Mouse (Mus musculus) gastrocnemius, adult 18-20 months (tissue): ENCODE measurements around the gene L3mbtl4. TPM values are rescaled to one million over a fixed set of nuclear protein-coding genes. Genes with fewer than 3 reads are reported as not detected.

Experiments
- DNase-seq: peaks from one replicate; pipeline ENCODE4 v3.0.0; 2021; ENCODE audit warnings: low spot score
- total RNA-seq, 2 experiments: library from RNA; stranded (reverse); gene quantifications; 2 replicates each; pipeline ENCODE4 v1.2.3; 2021

The L3mbtl4 gene
- total RNA-seq, 2 experiments from 2014 or later = 0.09 TPM

DNA sequence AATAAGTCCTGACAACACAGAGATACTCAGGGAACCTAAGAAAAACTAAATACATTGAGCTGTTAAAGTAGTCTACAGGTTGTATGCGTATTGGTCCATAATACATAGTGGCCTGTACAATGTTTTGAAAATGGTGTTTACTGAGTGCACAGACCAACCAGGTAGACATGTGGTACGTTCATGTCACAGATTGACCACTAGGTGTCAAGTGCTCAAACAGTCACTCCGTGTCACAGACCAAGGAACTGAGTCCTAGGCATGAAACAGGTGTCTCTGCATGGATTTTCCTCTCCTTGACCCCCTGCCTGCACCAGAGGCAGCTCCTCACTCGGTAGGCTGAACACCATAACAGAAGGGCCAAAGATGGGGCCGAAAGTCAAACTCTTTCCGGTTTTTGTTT, 366.6 kb downstream of the L3mbtl4 start:
- no peak for DNase-seq

DNA sequence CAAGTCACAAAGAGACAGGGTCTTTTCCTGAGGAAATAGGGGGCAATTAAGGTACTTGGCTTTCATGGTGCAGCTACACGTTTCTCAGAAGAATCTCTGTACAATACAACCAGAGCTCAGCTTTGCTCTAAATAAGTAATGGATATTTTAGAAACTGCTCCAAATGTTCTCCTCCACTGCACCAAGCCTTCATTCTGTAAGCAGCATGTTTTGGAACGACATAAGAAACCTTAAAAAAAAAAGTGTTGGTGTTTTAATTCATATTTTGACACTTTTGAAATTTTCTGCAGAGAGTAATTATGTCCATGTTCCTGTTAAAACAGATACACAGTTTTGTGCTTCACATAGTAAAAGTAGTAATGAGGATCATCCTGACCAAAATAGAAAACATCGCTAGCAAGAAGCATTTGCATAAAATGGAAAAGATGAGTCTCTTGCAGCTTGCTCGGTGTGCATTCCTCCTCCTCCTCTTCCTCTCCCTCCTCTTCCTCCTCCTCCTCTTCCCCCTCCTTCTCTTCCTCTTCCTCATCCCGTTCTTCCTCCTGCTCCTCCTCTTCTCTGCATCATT, 369.0 kb downstream of the L3mbtl4 start:
- no peak for DNase-seq

DNA sequence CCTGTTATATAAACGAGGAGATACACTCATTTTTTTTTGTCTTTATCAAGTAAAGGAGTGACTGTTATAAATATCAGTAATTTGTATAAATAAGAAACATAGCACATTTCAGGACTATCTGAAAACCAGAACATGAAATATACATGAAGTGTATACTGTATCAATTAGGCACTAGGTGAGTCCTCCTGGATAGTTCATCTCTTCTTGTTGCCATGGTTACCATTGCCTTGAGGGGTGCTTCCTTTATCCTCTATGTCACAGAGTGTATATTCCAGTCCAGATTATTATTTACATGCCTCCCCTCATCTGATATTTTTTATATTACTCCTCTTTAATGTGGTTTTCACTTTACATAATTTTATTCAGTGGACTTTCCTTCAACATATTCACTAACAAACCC, 392.9 kb downstream of the L3mbtl4 start:
- DNase-seq = no peak

DNA sequence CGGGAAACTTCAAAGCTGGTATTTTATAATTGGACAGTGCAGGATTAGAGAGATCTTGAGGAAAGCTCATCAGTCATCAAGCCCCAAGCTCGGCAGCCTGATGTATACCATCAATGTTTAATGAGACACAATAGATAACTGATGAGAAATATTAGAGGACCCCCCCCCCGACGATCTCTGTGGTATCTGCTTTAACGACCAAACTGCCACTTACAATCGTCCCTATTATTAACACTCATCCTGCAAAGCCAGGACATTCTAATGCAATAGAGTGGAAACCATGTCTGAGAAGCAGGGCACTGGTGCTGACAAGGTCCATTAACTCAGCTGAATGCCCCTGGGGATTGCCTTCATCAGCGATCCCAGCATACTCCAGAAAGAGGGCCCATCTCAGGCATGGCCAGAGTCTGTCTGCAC, 398.5 kb downstream of the L3mbtl4 start:
- DNase-seq = no peak

DNA sequence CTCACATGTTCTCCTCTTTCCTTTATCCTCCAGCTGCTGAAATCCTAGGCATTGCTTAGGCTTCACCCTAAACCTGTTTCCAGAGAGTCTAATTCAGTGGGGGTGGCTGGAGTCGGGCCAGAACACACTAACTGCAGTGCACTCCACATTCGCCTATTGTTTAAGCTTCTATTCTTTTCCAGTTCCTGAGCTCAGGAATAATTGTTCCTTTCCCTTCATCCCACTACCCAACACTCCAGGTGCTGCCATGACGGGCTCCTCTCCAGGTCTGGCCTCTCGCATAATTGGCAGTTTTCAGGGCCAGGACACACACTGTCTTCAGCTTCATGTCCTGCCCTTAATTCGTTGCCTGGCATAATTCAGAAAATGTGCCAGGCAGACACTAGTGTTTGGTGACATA, 437.1 kb downstream of the L3mbtl4 start:
- DNase-seq = no peak

DNA sequence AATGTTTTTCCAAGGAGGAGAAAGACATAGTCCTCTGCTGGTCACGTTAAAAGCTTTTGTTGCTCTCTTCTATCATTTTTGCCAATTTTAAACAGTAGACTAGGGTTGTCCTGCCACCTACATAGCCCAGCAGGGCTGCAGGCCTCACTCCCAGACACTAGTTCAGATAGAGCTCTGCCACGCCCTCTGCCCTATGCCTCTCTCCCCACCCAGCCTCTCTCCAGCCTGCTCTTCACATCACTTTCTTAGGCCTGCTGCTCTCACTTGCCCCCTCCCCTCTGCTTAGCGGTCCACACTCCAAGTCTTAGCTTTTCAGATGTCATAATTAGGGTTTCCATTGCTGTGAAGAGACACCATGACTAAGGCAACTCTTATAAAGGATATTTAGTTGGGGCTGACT, 437.8 kb downstream of the L3mbtl4 start:
- no peak for DNase-seq

DNA sequence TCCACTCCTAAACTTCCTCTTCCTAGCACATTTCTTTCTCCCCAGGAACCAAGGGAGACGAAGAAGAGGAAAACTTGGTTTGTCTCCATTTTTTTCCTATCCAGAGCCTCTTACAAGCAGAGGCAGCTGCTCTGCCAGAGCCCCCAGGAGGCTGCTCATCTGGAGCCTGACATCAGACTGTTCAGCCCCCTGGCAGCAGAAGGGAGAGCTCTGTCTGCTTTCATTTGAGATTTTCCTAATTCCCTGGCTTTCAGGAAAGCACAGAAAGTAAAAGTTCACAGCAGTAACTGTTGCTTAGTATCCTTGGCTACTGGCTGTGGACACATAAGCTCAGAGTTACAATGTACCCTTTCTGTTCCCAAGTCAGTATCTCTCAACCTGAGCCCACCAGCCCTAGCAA, 474.7 kb downstream of the L3mbtl4 start:
- peak; percentile 45 for DNase-seq

DNA sequence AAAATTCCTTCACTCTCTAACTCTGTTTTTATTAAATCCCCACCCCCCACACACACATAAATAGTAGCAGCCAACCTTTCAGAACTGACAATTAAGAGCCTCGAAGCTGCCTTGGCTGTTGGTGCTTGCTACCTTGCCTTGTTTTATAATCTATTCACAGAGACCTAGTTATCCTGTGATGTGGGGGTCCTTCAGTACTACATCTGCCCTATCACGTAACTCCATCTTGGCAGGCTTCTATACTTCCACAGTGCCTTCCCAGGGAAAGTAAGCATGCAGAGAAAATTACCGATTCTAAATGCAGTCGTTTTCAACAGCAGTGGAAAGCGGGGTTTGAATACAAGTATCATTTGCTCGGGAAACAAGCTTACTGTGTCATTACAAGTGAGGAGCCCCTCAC, 476.9 kb downstream of the L3mbtl4 start:
- no peak for DNase-seq

DNA sequence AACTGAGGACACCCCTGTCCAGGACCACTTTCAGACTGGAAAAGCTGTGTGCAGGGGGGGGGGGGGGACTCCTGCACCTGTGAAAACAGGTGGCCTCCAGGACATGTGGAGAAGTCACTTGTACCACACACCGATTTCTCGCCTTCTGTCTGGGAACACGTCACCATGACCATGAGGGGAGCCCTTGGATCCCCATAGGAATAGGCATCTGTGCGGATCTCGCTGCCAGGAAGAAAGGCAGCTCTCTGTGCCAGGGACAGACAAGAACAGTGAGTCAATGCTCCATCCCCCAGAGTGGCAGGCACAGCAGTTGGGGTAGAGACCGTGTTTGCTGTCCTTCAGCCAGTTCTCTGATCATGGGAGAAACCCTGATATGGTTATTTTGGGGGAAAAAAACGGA, 479.5 kb downstream of the L3mbtl4 start:
- no peak for DNase-seq

DNA sequence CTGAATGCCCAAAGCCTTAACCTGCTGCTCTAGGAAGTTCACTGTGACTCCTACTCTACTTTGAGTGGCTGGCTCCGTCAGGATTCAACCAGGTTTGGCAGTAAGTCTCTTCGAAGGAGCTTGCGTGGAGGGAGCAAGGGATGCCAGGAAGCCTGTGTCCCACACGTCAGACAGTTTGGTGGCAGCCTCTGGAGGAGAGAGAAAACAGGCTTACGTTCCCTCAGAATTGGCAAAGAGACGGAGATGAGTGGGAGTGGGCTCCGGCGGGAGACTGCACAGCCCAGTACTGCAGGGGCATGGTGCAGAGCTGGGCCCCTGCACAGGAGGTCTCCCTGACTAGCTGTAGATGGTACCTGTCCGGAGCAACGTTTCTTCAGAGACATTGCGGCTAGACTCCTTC, 481.2 kb downstream of the L3mbtl4 start:
- DNase-seq = no peak

DNA sequence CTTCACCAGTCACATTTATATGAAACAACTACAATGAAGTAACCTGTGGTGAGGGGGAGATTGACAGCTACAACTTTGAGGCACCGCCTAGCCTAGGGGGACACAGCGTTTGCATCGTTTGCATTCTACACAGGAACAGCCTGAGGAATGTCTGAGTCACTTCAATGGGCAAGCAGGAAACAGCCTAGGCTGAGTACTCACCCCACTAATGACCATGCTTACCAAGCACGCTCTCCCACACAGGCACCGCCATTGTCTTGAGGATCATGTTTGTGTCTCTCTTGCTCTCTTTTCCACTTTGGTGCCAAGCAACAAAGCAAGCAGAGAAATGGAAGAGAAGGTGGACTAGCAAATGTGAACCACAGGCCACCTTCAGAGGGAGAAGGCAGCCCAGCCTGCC, 484.8 kb downstream of the L3mbtl4 start:
- no peak for DNase-seq

DNA sequence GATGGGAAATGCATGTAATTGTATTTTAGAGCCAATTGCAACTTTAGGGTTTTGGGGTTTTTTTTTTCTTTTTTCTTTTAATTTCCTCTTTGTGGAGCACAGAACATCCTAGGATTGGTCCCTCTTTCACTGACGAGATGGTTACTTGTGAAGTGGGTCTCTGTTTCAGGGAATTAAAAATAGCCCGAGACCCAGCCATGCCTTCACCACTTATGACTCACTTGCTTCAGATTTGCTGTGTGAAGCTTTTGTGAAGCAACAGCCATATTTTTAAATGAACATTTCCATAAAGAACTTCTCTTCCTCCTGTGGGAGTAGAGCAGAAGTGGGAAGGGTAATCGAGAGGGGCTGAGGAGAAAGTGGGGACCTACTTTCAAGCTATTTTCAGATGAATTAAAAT, 485.3 kb downstream of the L3mbtl4 start:
- no peak for DNase-seq

DNA sequence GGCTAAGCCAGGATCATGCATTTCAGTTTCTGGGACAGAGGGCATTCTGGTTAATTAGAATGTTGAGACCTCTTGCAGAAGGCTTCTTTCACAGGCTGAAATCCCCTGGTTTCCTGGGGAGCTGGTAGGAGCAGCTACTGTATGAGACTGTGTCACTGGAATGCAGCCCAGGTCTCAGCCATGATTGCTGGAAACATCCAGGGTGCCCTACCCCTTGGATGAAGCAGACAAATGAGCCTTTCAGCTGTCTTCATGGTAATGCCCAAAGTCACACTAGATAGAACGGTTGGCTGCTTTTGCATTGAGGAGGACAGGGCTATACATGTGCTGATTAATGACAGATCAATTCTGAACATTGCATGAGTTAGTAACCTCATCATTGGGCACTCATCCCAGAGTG, 486.4 kb downstream of the L3mbtl4 start:
- DNase-seq = no peak

DNA sequence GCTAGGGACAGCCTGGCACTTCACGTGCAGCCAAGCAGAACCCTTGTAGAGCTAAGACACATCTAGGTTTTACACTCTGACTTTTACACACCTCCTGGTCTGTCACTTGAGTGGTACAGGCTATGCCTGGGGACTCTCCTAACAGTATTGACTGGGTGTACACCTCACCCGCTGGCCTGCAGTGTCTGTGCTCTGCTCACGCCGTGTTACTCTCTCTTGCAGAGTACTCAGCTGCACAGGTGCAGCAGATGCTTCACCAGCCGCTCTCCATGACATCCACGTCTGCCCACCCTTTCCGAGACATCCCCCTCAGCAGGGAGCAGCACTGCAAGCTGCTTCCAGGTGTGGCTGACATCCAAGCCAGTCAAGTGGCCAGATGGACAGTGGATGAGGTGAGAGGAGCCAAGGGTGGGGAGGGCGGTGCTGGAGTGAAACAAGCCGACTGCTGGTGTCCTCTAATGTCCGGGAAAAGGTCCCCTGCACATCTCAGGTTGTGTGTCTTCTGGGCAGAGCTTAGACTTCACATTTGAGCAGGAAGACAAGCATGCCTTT, 490.8 kb downstream of the L3mbtl4 start:
- DNase-seq = no peak

DNA sequence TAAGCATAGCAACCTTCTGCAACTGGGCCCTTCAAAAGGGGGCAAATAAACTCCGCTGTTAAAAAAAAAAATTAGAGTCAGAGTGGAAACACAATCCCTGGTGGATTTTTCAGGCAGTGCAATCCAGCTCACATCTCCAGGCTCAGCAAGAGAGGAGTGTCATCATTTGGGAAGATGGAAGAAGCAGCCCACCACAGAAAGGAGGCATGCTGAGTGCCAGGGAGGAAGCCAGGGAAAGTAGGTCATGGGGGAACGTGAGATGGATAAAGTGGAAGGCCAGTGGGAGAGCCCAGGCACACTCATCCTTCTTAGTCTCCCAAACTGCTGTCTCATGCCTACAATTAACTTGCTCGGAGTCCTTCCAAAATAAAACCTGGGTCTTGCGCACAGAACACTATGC, 496.0 kb downstream of the L3mbtl4 start:
- DNase-seq = no peak

DNA sequence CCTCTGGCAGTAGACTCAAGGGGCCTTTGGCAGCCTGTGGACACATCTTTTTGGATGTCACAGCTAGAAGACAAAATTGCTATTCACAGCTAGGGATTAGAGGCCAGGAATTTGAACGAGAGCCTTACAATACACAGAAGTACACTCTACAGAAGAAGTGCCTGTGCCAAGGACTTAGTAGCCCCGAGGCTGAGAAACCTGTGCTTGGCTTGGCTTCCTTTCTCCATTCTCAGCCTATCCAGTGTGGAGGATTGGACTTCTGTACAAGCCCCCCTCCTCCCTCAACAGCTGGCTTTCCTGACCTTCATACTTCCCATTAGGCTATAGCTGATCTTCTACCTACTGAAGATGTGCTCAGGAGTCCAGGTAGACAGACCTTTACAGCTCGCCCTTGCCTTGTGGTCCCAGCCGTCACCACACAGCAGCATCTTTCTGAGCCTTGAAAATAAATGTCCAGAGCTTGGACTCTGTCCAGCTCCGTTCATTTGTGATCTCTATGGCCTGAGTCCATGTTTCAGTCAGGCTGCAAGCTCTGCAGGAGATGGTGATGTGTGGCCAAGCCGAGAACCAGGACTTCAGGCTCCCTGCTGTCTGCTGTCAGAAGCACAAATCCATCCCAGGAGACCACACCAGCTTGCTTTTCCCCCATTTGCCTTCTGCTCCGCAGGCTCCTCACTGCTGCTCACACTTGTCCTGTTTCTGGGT, 497.6 kb downstream of the L3mbtl4 start:
- no peak for DNase-seq

DNA sequence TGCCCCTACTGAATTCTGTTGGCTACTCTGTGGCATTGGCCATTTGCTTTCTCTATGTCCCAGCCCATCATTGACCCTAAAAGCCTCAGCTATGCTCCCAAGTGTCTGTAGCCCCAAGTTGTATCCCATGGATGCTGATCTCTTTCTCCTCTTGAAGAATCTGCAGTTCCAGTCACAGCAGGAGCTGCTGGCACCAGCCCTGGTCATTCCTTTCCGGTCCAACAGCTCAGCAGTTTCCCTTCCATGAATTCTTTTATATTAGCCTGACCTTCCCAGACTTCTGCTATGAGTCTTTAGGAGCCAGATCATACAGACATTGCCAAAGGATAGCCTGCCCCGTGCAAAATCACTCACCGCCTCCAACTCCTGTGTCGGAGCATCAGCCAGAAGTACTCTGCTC, 520.1 kb downstream of the L3mbtl4 start:
- no peak for DNase-seq

DNA sequence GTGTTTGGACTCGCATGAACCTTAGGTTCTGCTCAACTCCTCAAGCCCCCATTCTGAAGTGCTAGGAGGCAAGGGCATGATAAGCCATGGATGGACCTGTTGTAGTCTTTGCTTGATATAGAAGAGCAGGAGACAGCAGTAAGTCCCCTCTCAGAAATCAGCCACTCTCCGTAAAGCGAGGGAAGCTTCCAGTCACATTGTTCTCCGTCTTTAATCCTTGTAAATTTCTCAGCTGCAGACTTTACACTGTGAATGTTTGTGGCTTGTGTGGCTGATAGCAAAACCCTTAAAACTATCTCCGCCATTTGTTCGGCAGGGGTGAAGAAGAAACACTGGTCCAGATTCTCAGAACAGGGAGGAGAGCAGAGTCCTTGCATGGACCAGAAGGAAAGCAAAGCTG, 552.7 kb downstream of the L3mbtl4 start, which contains the start of gene Tmem200c:
Tmem200c (plus strand) TSS at position 301 of the 400 bp plus-strand sequence.
- no peak for DNase-seq
